Mouse (Mus musculus): ENCODE measurements at regions not wholly inside any gene's neighbourhood (a gene's known extent, or its start where the extent isn't known, plus 50 kb on each side); places are given as distances from the start of the nearest gene placed in this dataset.

- no peak for DNase-seq
Measured at GRCm38 (mm10) chr4:127635262-127635661, 277.3 kb upstream of the Gjb5 start.

GRCm38 (mm10) chr4:127619870-127620269 is 261.9 kb upstream of the Gjb5 start:
- DNase-seq, result no peak

GRCm38 (mm10) chr4:127612761-127613160 is 254.8 kb upstream of the Gjb5 start:
- peak; percentile 65 to 78 for DNase-seq

- DNase-seq, result peak; percentile 39 to 49
Measured at GRCm38 (mm10) chr4:127600919-127601318, 242.9 kb upstream of the Gjb5 start.

GRCm38 (mm10) chr4:127598610-127599009 is 240.6 kb upstream of the Gjb5 start:
- peak in 1 of 2 experiments; percentile 34 for DNase-seq

GRCm38 (mm10) chr4:127594081-127594480 is 236.1 kb upstream of the Gjb5 start:
- DNase-seq, result peak; percentile 43 to 49

GRCm38 (mm10) chr4:127591540-127591939 is 233.6 kb upstream of the Gjb5 start:
- peak in 1 of 2 experiments; percentile 43 for DNase-seq

- peak; percentile 31 to 42 for DNase-seq
Measured at GRCm38 (mm10) chr4:127586822-127587221, 228.8 kb upstream of the Gjb5 start.

GRCm38 (mm10) chr4:127576521-127576920 is 218.5 kb upstream of the Gjb5 start:
- peak; percentile 29 to 66 for DNase-seq

GRCm38 (mm10) chr4:127562602-127563001 is 204.6 kb upstream of the Gjb5 start:
- DNase-seq, result no peak

GRCm38 (mm10) chr4:127558572-127558971 is 200.6 kb upstream of the Gjb5 start:
- no peak for DNase-seq

- no peak for DNase-seq
Measured at GRCm38 (mm10) chr4:127552456-127553225, 194.7 kb upstream of the Gjb5 start.

- DNase-seq, result peak; percentile 47 to 55
Measured at GRCm38 (mm10) chr4:127549581-127549980, 191.6 kb upstream of the Gjb5 start.

- DNase-seq, result no peak
Measured at GRCm38 (mm10) chr4:127549018-127549417, 191.0 kb upstream of the Gjb5 start.

- no peak for DNase-seq
Measured at GRCm38 (mm10) chr4:127545106-127545505, 187.1 kb upstream of the Gjb5 start.

- DNase-seq, result no peak
Measured at GRCm38 (mm10) chr4:127543276-127543675, 185.3 kb upstream of the Gjb5 start.

GRCm38 (mm10) chr4:127542771-127543170 is 184.8 kb upstream of the Gjb5 start:
- DNase-seq, result peak; percentile 33 to 35

GRCm38 (mm10) chr4:127536952-127537351 is 179.0 kb upstream of the Gjb5 start:
- peak; percentile 65 to 68 for DNase-seq

- DNase-seq, result peak in 1 of 2 experiments; percentile 40
Measured at GRCm38 (mm10) chr4:127535630-127536029, 177.6 kb upstream of the Gjb5 start.

GRCm38 (mm10) chr4:127534411-127534810 is 176.4 kb upstream of the Gjb5 start:
- DNase-seq, result no peak

GRCm38 (mm10) chr4:127533726-127534125 is 175.7 kb upstream of the Gjb5 start:
- DNase-seq, result no peak

GRCm38 (mm10) chr4:127530779-127531178 is 172.8 kb upstream of the Gjb5 start:
- DNase-seq, result no peak

- DNase-seq, result no peak
Measured at GRCm38 (mm10) chr4:127522151-127522550, 164.2 kb upstream of the Gjb5 start.

GRCm38 (mm10) chr4:127517978-127518377 is 160.0 kb upstream of the Gjb5 start:
- peak; percentile 20 to 32 for DNase-seq

- DNase-seq, result no peak
Measured at GRCm38 (mm10) chr4:127517539-127517938, 159.6 kb upstream of the Gjb5 start.

Measured in cerebellum, postnatal 14 days (tissue).